Mouse (Mus musculus) urinary bladder, postnatal 14 days (tissue): ENCODE results near the gene Fxyd2.

Source experiments
- DNase-seq: peaks from one replicate; pipeline ENCODE4 v3.0.0; 2021; ENCODE audit warnings: low spot score

Fxyd2 gene

GRCm38 (mm10) chr9:45391299-45391698 is 8.2 kb upstream of the Fxyd2 start:
- DNase-seq = no peak

- DNase-seq = no peak
Observed at GRCm38 (mm10) chr9:45395218-45395617, 4.3 kb upstream of the Fxyd2 start.

- peak; percentile 12 for DNase-seq
Observed at GRCm38 (mm10) chr9:45395796-45396195, 3.7 kb upstream of the Fxyd2 start.

- DNase-seq = no peak
Observed at GRCm38 (mm10) chr9:45398336-45398735, 1.1 kb upstream of the Fxyd2 start.

GRCm38 (mm10) chr9:45401851-45402250 is 2.4 kb downstream of the Fxyd2 start:
- no peak for DNase-seq

- DNase-seq = no peak
Observed at GRCm38 (mm10) chr9:45402957-45403356, 3.5 kb downstream of the Fxyd2 start.

GRCm38 (mm10) chr9:45405694-45406093 is 6.2 kb downstream of the Fxyd2 start:
- no peak for DNase-seq

- no peak for DNase-seq
Observed at GRCm38 (mm10) chr9:45406808-45407207, 7.3 kb downstream of the Fxyd2 start.

- DNase-seq = peak; percentile 84
Observed at GRCm38 (mm10) chr9:45407706-45408675, 8.5 kb downstream of the Fxyd2 start.

GRCm38 (mm10) chr9:45410193-45410592 is 10.7 kb downstream of the Fxyd2 start:
- no peak for DNase-seq

GRCm38 (mm10) chr9:45410614-45411013 is 11.1 kb downstream of the Fxyd2 start:
- DNase-seq = no peak

GRCm38 (mm10) chr9:45411111-45411510 is 11.6 kb downstream of the Fxyd2 start:
- DNase-seq = no peak

GRCm38 (mm10) chr9:45411803-45412202 is 12.3 kb downstream of the Fxyd2 start:
- peak; percentile 37 for DNase-seq

- DNase-seq = peak; percentile 92
Observed at GRCm38 (mm10) chr9:45412287-45412686, 12.8 kb downstream of the Fxyd2 start.

GRCm38 (mm10) chr9:45412700-45413477 is 13.4 kb downstream of the Fxyd2 start:
- DNase-seq = no peak

GRCm38 (mm10) chr9:45413478-45414140 is 14.1 kb downstream of the Fxyd2 start:
- peak; percentile 41 for DNase-seq

GRCm38 (mm10) chr9:45415912-45416311 is 16.4 kb downstream of the Fxyd2 start:
- peak; percentile 68 for DNase-seq

- peak; percentile 60 for DNase-seq
Observed at GRCm38 (mm10) chr9:45417245-45417644, 17.8 kb downstream of the Fxyd2 start.

GRCm38 (mm10) chr9:45418252-45418651 is 18.8 kb downstream of the Fxyd2 start:
- DNase-seq = no peak

- no peak for DNase-seq
Observed at GRCm38 (mm10) chr9:45421209-45421608, 21.7 kb downstream of the Fxyd2 start.

GRCm38 (mm10) chr9:45422761-45423298 is 23.4 kb downstream of the Fxyd2 start:
- DNase-seq = no peak

- DNase-seq = no peak
Observed at GRCm38 (mm10) chr9:45426456-45426855, 27.0 kb downstream of the Fxyd2 start, which contains the start of gene Dscaml1. TSS of gene Dscaml1 (plus strand) at chr9:45426628.
